In the genomic region with DNA sequence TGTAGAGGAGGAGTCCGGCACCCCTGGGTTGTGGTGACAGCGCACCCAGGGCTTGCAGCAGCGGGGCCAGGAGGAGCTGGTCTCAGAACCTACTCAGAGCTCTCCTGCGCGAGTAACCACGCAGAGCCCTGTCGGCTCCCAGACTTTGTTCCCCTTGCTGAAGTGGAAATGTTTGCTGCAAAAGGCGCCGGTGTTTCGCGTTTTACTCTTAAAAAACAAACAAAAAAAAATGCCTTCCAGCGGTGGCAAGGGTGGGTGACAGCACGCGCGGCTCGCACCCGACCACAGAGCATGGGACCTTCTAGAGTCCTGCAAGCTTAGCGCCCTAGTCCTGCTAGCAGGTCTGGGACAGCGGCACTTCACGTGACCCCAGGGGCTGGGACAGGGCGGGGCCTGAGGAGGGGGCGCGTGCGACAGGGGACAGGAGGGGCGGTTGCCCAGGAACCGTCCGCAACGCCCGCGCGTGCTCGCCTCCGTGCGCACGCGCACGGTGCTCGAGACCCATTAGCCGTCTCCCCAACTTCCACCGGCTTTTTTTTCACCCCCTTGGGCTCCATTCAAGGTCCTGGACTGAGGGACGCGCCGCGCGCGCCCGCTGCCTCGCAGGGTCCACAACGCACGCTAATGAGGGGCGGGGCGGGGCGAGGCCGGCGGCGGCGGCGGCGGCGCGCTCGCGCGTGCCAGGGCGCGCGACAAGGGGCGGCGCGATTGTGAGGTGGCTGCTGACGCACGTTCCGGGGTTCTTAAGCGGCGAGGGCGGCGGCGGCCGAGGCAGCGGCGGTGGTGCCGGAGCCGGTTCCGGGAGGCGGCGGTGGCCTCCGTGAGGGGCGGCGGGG, we compare ENCODE assay signal across 8 mouse cellular contexts. TPM values are rescaled to one million over a fixed set of nuclear protein-coding genes. Genes with fewer than 3 reads are reported as not detected.
DNase-seq lines count a peak whose midpoint lies in the region; ATAC-seq lines count a peak whose summit lies in the region.

Gene Cpeb2 (plus strand): TSS at position 691 of the 836 bp plus-strand sequence.

- DNase-seq in WW6 (ENCODE audit: low read depth, low spot score), result peak; percentile 82
- DNase-seq in cerebellum, postnatal 4 days (ENCODE audit: low spot score in 2 of 2), result peak; percentile 93 to 96
- peak; percentile 89 for DNase-seq in gastrocnemius, postnatal 10 days
- peak; percentile 92 for DNase-seq in induced T-regulatory cell, adult 2 months (ENCODE audit: low read depth)
- DNase-seq in left cerebral cortex, adult 9 months (ENCODE audit: low spot score in 2 of 2), result peak; percentile 91 to 95
- peak; percentile 93 for DNase-seq in right cerebral cortex, postnatal 14 days
- DNase-seq in urinary bladder, postnatal 36 days (ENCODE audit: low spot score in 2 of 2), result peak; percentile 92 to 94

- peak; percentile 52 for ATAC-seq in megakaryocyte progenitor cell, adult 5-6 weeks (replicated peaks; ENCODE audit: poor library complexity)

RNA-seq across cellular contexts. Expression of gene Cpeb2, which starts in this region (rescaled TPM):
- 1 to 10 TPM; 5.8 to 6.0 TPM for total RNA-seq in gastrocnemius, postnatal 10 days (2021)
- 6.8 and 7.2 TPM in 2 replicates for total RNA-seq in megakaryocyte progenitor cell, adult 5-6 weeks (2015)
- 1.2 and 1.9 TPM in 2 replicates for total RNA-seq in megakaryocyte progenitor cell, adult 5-6 weeks (2017)

Comparison
In these comparisons a context has a peak if more than half of its experiments do, and no peak if none do; other contexts are left out.
1. Peak in every context shown above with its lines: DNase-seq and ATAC-seq.